Mouse (Mus musculus) midbrain, embryonic 14.5 days (tissue): ENCODE data around the gene Adamts7. TPM values are rescaled to one million over a fixed set of nuclear protein-coding genes. Genes with fewer than 3 reads are reported as not detected.

Experiments used
- ATAC-seq: fragments of 200-750 bp; cut with Nextera tagmentation; 2 replicates; pipeline ENCODE4 v1.8.0; 2017; ENCODE audit warnings: moderate number of reproducible peaks, moderate library complexity; ENCODE audit not compliant: low FRiP score, low TSS enrichment
- DNase-seq: peaks from one replicate; pipeline ENCODE4 v3.0.0-alpha.2; 2015
- H3K27ac ChIP-seq: fragments of 300-500 bp; sonication (generic); replicated peaks from 2 replicates; pipeline ENCODE4 v1.5.1; 2014; ENCODE audit warnings: mild to moderate bottlenecking, low read depth, low read length, moderate library complexity
- H3K27me3 ChIP-seq: fragments of 300-500 bp; sonication (generic); 2 replicates; pipeline ENCODE4 v1.6.1; 2014; ENCODE audit warnings: low read length, control low read depth, mixed read lengths; ENCODE audit not compliant: control insufficient read depth, insufficient read depth
- H3K36me3 ChIP-seq: fragments of 300-500 bp; sonication (generic); 2 replicates; pipeline ENCODE4 v1.6.1; 2014; ENCODE audit warnings: low read length, control low read depth; ENCODE audit not compliant: control insufficient read depth, insufficient read depth
- H3K4me1 ChIP-seq: fragments of 300-500 bp; sonication (generic); 2 replicates; pipeline ENCODE4 v1.6.1; 2014; ENCODE audit warnings: mild to moderate bottlenecking, antibody characterized with exemption, low read length, control low read depth; ENCODE audit not compliant: control insufficient read depth, insufficient read depth
- H3K4me2 ChIP-seq: fragments of 300-500 bp; sonication (generic); 2 replicates; pipeline ENCODE4 v1.6.1; 2014; ENCODE audit warnings: mild to moderate bottlenecking, low read length, moderate library complexity
- H3K4me3 ChIP-seq: fragments of 300-500 bp; sonication (generic); replicated peaks from 2 replicates; pipeline ENCODE4 v1.5.1; 2014; ENCODE audit warnings: low read depth, low read length
- H3K9ac ChIP-seq: fragments of 300-500 bp; sonication (generic); replicated peaks from 2 replicates; pipeline ENCODE4 v1.6.1; 2014; ENCODE audit warnings: mild to moderate bottlenecking, low read length, moderate library complexity
- H3K9me3 ChIP-seq: fragments of 300-500 bp; sonication (generic); 2 replicates; pipeline ENCODE4 v1.6.1; 2016; ENCODE audit warnings: low read length, control low read depth, mixed read lengths; ENCODE audit not compliant: control insufficient read depth
- WGBS: fragments of 180-500 bp; shearing (Covaris S2); extraction: QIAGEN DNeasy Blood & Tissue Kit; methylation state at CpG from one replicate; pipeline ENCODE4 v1.1.7; 2014; 5-methylcytosine and 5-hydroxymethylcytosine counted together
- polyA plus RNA-seq: library from polyadenylated mRNA; unstranded; fragments of >200 nt; fragmentation: Nextera tagmentation; extraction: Ambion mirVana; gene quantifications from 2 replicates; pipeline ENCODE4 v1.2.1, GENCODE M21; 2014

Gene Adamts7
- polyA plus RNA-seq, 1 experiment from 2014 or later = 10.7 TPM

GRCm38 (mm10) chr9:90183550-90183949 is 20.7 kb downstream of the Adamts7 start:
- 95% methylated on average over 3 of the region's 3 CpGs for WGBS
- no peak for DNase-seq

GRCm38 (mm10) chr9:90184116-90184515 is 21.2 kb downstream of the Adamts7 start:
- H3K9me3 ChIP-seq = no peaks in the 10 kb centered on the region
- peaks cover 61% of the 10 kb centered on the region for H3K36me3 ChIP-seq
- DNase-seq = no peak
- no peak overlapping the region for H3K9ac ChIP-seq
- H3K27ac ChIP-seq = no peak overlapping the region
- no peak for ATAC-seq
- H3K4me2 ChIP-seq = no peak overlapping the region
- WGBS = 75% methylated on average over 8 of the region's 8 CpGs
- no peaks in the 10 kb centered on the region for H3K27me3 ChIP-seq
- H3K4me1 ChIP-seq = no peaks in the 10 kb centered on the region
- no peak overlapping the region for H3K4me3 ChIP-seq

More at GRCm38 (mm10) chr9:90183550-90183949, 20.7 kb downstream of the Adamts7 start:
- ATAC-seq = no peak
- Histone ChIP-seq H3K36me3 (peaks cover 60% of the 10 kb centered on the region), H3K4me1 (no peaks in the 10 kb centered on the region), H3K9me3 (no peaks in the 10 kb centered on the region), H3K27ac (no peak overlapping the region), H3K9ac (no peak overlapping the region), H3K4me3 (no peak overlapping the region), H3K4me2 (no peak overlapping the region), H3K27me3 (no peaks in the 10 kb centered on the region)

GRCm38 (mm10) chr9:90185356-90185910 is 22.6 kb downstream of the Adamts7 start:
- 88% methylated on average over 8 of the region's 8 CpGs for WGBS
- H3K9me3 ChIP-seq = no peaks in the 10 kb centered on the region
- no peak overlapping the region for H3K27ac ChIP-seq
- H3K9ac ChIP-seq = no peak overlapping the region
- no peaks in the 10 kb centered on the region for H3K27me3 ChIP-seq
- no peak for ATAC-seq
- H3K36me3 ChIP-seq = peaks cover 57% of the 10 kb centered on the region
- DNase-seq = no peak
- no peaks in the 10 kb centered on the region for H3K4me1 ChIP-seq
- no peak overlapping the region for H3K4me3 ChIP-seq
- no peak overlapping the region for H3K4me2 ChIP-seq

- no peak for ATAC-seq
- no peaks in the 10 kb centered on the region for H3K9me3 ChIP-seq
- H3K4me3 ChIP-seq = no peak overlapping the region
- H3K4me2 ChIP-seq = no peak overlapping the region
- peaks cover 78% of the 10 kb centered on the region for H3K36me3 ChIP-seq
- no peaks in the 10 kb centered on the region for H3K27me3 ChIP-seq
- 93% methylated on average over 4 of the region's 4 CpGs for WGBS
- H3K9ac ChIP-seq = no peak overlapping the region
- DNase-seq = no peak
- H3K4me1 ChIP-seq = no peaks in the 10 kb centered on the region
- no peak overlapping the region for H3K27ac ChIP-seq
These were observed 26.0 kb downstream of the Adamts7 start for GRCm38 (mm10) chr9:90188893-90189292.

- Histone ChIP-seq H3K27ac (no peak overlapping the region), H3K4me1 (no peaks in the 10 kb centered on the region), H3K36me3 (peaks cover 83% of the 10 kb centered on the region), H3K9ac (no peak overlapping the region), H3K4me3 (no peak overlapping the region), H3K9me3 (no peaks in the 10 kb centered on the region), H3K27me3 (no peaks in the 10 kb centered on the region), H3K4me2 (no peak overlapping the region)
- no peak for DNase-seq
- 86% methylated on average over 5 of the region's 5 CpGs for WGBS
- no peak for ATAC-seq
These were observed 26.5 kb downstream of the Adamts7 start for GRCm38 (mm10) chr9:90189391-90189790.

GRCm38 (mm10) chr9:90195000-90195399 is 32.1 kb downstream of the Adamts7 start:
- no peaks in the 10 kb centered on the region for H3K9me3 ChIP-seq
- no peaks in the 10 kb centered on the region for H3K27me3 ChIP-seq
- H3K4me3 ChIP-seq = no peak overlapping the region
- no peak overlapping the region for H3K27ac ChIP-seq
- H3K36me3 ChIP-seq = peaks cover 71% of the 10 kb centered on the region
- ATAC-seq = no peak
- no peak overlapping the region for H3K9ac ChIP-seq
- no peak overlapping the region for H3K4me2 ChIP-seq
- H3K4me1 ChIP-seq = no peaks in the 10 kb centered on the region
- WGBS = 83% methylated on average over 10 of the region's 10 CpGs
- no peak for DNase-seq

- Histone ChIP-seq H3K9me3 (no peaks in the 10 kb centered on the region), H3K4me2 (no peak overlapping the region), H3K4me1 (no peaks in the 10 kb centered on the region), H3K9ac (no peak overlapping the region), H3K4me3 (no peak overlapping the region), H3K27ac (no peak overlapping the region), H3K27me3 (no peaks in the 10 kb centered on the region), H3K36me3 (peaks cover 79% of the 10 kb centered on the region)
- DNase-seq (no peak), ATAC-seq (no peak)
- WGBS = 86% methylated on average over 7 of the region's 7 CpGs
These were observed 33.4 kb downstream of the Adamts7 start for GRCm38 (mm10) chr9:90196262-90196661.

GRCm38 (mm10) chr9:90197116-90197665 is 34.3 kb downstream of the Adamts7 start:
- Histone ChIP-seq H3K4me3 (no peak overlapping the region), H3K4me1 (no peaks in the 10 kb centered on the region), H3K9me3 (no peaks in the 10 kb centered on the region), H3K4me2 (no peak overlapping the region), H3K27ac (no peak overlapping the region), H3K9ac (no peak overlapping the region), H3K36me3 (peaks cover 76% of the 10 kb centered on the region), H3K27me3 (no peaks in the 10 kb centered on the region)
- WGBS = 90% methylated on average over 7 of the region's 7 CpGs
- DNase-seq (no peak), ATAC-seq (no peak)

- Histone ChIP-seq H3K27ac (no peak overlapping the region), H3K4me1 (no peaks in the 10 kb centered on the region), H3K4me2 (no peak overlapping the region), H3K36me3 (peaks cover 75% of the 10 kb centered on the region), H3K9me3 (no peaks in the 10 kb centered on the region), H3K4me3 (no peak overlapping the region), H3K27me3 (no peaks in the 10 kb centered on the region), H3K9ac (no peak overlapping the region)
- 90% methylated on average over 7 of the region's 7 CpGs for WGBS
- DNase-seq = no peak
- ATAC-seq = no peak
These were observed 35.1 kb downstream of the Adamts7 start for GRCm38 (mm10) chr9:90197866-90198383.
